Mouse (Mus musculus) embryo, embryonic 10 days (tissue): ENCODE data around the gene Arl15.

ENCODE experiments used
- DNase-seq: peaks from one replicate; pipeline ENCODE4 v3.0.0-alpha.2; 2015; ENCODE audit warnings: low spot score

The Arl15 gene

GRCm38 (mm10) chr13:114064069-114064468 is 269.8 kb downstream of the Arl15 start:
- no peak for DNase-seq

- no peak for DNase-seq
Measured at GRCm38 (mm10) chr13:114065012-114065411, 270.7 kb downstream of the Arl15 start.

- no peak for DNase-seq
Measured at GRCm38 (mm10) chr13:114068421-114068820, 274.1 kb downstream of the Arl15 start.

- no peak for DNase-seq
Measured at GRCm38 (mm10) chr13:114071439-114071838, 277.1 kb downstream of the Arl15 start.

- DNase-seq: no peak
Measured at GRCm38 (mm10) chr13:114074471-114074870, 280.2 kb downstream of the Arl15 start.

- peak; percentile 77 for DNase-seq
Measured at GRCm38 (mm10) chr13:114075724-114076384, 281.5 kb downstream of the Arl15 start.

- no peak for DNase-seq
Measured at GRCm38 (mm10) chr13:114077181-114077580, 282.9 kb downstream of the Arl15 start.

- DNase-seq: peak; percentile 23
Measured at GRCm38 (mm10) chr13:114077584-114078270, 283.4 kb downstream of the Arl15 start.

GRCm38 (mm10) chr13:114078851-114079250 is 284.5 kb downstream of the Arl15 start:
- DNase-seq: no peak

DNA sequence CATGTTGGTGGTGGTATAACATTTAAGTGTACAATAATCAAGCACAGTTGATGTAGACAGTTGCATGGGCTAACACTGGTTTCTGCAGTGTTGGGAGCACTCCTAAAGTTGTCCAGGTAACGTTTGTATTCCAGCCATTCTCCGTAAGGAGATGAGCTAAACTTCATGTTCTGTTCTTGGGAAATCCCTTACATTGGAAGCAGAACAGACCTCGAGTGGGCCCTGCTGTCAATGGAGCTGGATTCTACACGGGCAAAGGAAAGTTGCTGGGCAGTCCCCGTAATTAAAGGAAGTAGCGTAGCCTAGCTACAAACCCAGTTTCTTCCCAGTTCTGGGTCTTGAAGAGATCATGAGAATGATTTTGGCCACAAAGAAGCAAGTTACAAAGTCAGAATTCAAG is 285.4 kb downstream of the Arl15 start:
- DNase-seq: no peak

GRCm38 (mm10) chr13:114080491-114080890 is 286.2 kb downstream of the Arl15 start:
- DNase-seq: no peak

DNA sequence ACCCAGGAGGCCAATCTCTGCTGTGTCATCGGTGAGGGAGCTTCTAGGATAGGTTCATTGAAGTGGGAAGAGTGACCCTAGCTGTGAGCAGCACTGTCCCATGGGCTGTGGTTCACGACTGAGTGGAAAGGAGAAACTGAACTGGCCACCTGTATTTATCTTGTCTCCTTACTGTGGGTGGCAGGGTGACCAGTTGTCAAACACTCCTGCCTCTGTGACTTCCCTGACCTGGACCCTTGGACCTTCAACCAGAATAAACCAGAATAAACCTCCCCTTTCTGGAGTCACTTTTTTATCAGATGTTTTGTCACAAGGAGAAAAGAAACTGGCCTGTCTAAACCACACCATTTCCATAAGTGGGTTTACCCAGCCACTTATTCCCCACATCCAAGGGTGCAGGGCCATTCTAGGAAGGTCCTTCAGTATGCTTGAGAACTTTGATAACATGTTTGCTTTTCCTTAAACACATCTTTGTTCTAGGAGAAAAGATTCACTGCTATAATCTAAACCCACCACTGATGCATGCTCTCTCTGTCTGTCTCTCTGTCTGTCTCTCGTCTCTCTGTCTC is 289.3 kb downstream of the Arl15 start:
- DNase-seq: no peak

GRCm38 (mm10) chr13:114085442-114085841 is 291.1 kb downstream of the Arl15 start:
- DNase-seq: no peak

GRCm38 (mm10) chr13:114086325-114086724 is 292.0 kb downstream of the Arl15 start:
- DNase-seq: no peak

GRCm38 (mm10) chr13:114086801-114087200 is 292.5 kb downstream of the Arl15 start:
- DNase-seq: no peak

- DNase-seq: no peak
Measured at GRCm38 (mm10) chr13:114087696-114088465, 293.6 kb downstream of the Arl15 start.

GRCm38 (mm10) chr13:114090786-114091185 is 296.5 kb downstream of the Arl15 start:
- DNase-seq: no peak

- peak; percentile 27 for DNase-seq
Measured at GRCm38 (mm10) chr13:114091231-114091630, 296.9 kb downstream of the Arl15 start.

DNA sequence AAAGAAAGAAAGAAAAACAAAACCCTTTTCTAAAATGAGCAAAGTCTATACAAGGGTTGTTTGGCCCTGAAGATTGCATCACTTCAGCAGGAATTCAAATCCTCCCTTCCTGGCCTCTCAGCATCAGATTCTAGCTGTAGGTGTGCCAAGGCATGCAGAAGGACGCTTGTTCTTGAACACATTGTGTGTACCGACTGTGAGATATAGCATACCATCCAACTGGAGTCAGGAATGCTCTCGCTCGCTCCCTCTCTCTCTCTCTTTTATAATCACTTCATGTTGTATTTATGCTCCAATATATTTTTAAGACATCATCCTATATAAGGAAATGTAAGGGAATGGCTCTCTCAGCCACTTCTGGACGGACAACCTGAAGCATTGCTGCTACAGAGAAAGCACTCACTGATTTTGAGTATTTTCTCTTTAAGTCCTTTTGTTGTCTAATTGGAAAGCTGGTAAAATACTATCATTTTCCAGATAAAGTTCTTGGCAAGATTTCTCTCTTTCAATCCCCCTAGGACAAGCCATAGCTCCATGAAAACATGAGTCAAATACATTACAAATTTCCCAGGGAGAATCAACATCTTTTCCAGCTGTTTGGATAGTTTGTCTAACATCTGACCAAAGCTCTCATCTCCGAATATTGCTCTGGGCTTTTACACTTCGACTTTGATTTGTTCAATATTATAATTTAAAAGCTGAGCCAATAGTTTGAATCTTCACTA is 300.0 kb downstream of the Arl15 start:
- DNase-seq: no peak

GRCm38 (mm10) chr13:114095440-114095839 is 301.1 kb downstream of the Arl15 start:
- no peak for DNase-seq

DNA sequence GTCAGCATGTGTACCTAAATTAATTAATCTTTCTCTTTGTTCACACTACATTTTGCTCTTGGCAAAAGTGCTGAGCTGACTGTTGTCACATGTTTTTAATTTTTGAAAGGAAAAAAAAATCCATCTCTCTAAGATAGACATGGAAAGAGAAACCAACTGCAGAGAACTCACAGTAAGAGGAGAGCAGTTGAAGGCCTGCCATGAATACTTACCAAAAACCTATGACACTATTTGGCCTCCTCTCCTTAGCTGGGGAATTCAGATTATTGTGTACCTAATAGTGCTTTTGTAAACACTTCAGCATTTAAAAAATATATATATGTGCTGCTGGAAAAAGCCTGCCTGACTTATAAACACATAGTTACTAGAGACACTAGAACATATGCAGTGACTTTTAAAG is 302.1 kb downstream of the Arl15 start:
- DNase-seq: no peak

DNA sequence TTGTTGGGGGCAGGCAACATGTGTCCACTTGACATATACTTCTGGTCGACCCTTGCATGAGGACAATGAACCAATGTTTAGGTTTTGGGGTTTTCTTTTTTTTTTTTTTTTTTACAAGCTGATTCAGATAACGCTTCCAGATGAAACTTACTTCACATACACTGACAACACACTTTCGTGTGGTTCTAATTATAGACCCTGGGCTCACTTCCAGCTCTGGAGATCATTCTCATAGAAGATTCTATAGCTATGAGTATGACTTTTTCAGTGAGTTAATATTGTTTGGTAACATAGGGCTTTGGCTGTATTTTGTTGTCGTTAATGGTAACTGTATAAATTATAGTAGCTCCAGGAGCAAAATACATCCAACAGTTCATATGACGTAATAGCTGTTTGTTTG is 306.9 kb downstream of the Arl15 start:
- DNase-seq: no peak
